Mouse (Mus musculus): Measurements from ENCODE around the gene Foxn1. TPM values are rescaled to one million over a fixed set of nuclear protein-coding genes. Genes with fewer than 3 reads are reported as not detected.

Gene Foxn1
- polyA plus RNA-seq, 1 experiment from 2014 or later = not detected

DNA sequence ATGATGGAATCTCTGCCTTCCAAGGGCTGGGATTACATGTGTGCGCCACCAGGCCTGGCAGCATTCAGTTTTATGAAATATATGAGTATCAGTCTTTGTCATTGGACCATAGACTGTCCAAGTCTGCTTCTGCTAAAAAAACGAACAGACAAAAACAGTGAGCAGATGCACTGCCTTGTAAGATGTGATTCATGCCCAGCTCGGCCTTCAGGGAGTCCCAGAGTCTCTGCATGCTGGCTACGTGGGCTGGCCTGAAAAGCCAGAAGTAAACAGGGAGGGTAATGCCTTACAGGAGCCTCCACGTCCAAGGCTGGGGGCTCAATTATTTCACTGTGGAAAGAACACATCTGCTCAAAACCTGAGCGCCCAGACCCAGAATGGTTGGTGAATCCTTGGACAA lies 26.5 kb upstream of the Foxn1 start:
- Histone ChIP-seq H3K27ac (ENCODE audit: low read depth) (no peak overlapping the region), H3K36me3 (ENCODE audit: insufficient read depth) (no peaks in the 10 kb centered on the region), H3K4me3 (ENCODE audit: low read depth, low read length) (no peak overlapping the region), H3K27me3 (ENCODE audit: insufficient read depth, low read length) (no peaks in the 10 kb centered on the region), H3K4me2 (no peak overlapping the region), H3K4me1 (ENCODE audit: insufficient read depth) (no peaks in the 10 kb centered on the region), H3K9me3 (ENCODE audit: low read depth, low read length) (no peaks in the 10 kb centered on the region), H3K9ac (no peak overlapping the region)
- DNase-seq (no peak), ATAC-seq (ENCODE audit: insufficient read depth) (no peak)
- 63% methylated on average over 6 of the region's 6 CpGs for WGBS
- TF ChIP-seq CTCF (IDR thresholded peaks at IDR 0.05; ENCODE audit: low read depth) = no peak

- no peak overlapping the region for H3K27ac ChIP-seq (ENCODE audit: low read depth)
- no peak for DNase-seq
- H3K4me2 ChIP-seq = no peak overlapping the region
- TF ChIP-seq CTCF (IDR thresholded peaks at IDR 0.05; ENCODE audit: low read depth) = no peak
- no peak for ATAC-seq (ENCODE audit: insufficient read depth)
- no peaks in the 10 kb centered on the region for H3K27me3 ChIP-seq (ENCODE audit: insufficient read depth, low read length)
- no peak overlapping the region for H3K9ac ChIP-seq
- H3K4me1 ChIP-seq (ENCODE audit: insufficient read depth) = no peaks in the 10 kb centered on the region
- H3K36me3 ChIP-seq (ENCODE audit: insufficient read depth) = no peaks in the 10 kb centered on the region
- WGBS = 75% methylated on average over 6 of the region's 6 CpGs
- no peaks in the 10 kb centered on the region for H3K9me3 ChIP-seq (ENCODE audit: low read depth, low read length)
- H3K4me3 ChIP-seq (ENCODE audit: low read depth, low read length) = no peak overlapping the region
These were observed 26.0 kb upstream of the Foxn1 start for GRCm38 (mm10) chr11:78412324-78412850.

- H3K4me2 ChIP-seq = no peak overlapping the region
- no peak for DNase-seq
- no peaks in the 10 kb centered on the region for H3K27me3 ChIP-seq (ENCODE audit: insufficient read depth, low read length)
- H3K4me3 ChIP-seq (ENCODE audit: low read depth, low read length) = no peak overlapping the region
- H3K9me3 ChIP-seq (ENCODE audit: low read depth, low read length) = no peaks in the 10 kb centered on the region
- H3K27ac ChIP-seq (ENCODE audit: low read depth) = no peak overlapping the region
- H3K9ac ChIP-seq = no peak overlapping the region
- 74% methylated on average over 11 of the region's 11 CpGs for WGBS
- H3K36me3 ChIP-seq (ENCODE audit: insufficient read depth) = no peaks in the 10 kb centered on the region
- ATAC-seq (ENCODE audit: insufficient read depth) = no peak
- TF ChIP-seq CTCF (IDR thresholded peaks at IDR 0.05; ENCODE audit: low read depth) = no peak
- no peaks in the 10 kb centered on the region for H3K4me1 ChIP-seq (ENCODE audit: insufficient read depth)
These were observed 25.4 kb upstream of the Foxn1 start for GRCm38 (mm10) chr11:78411606-78412323.

GRCm38 (mm10) chr11:78408256-78409240 lies 22.2 kb upstream of the Foxn1 start:
- peak overlapping the region; percentile 0; the same call in 1 of the 2 replicates for H3K27ac ChIP-seq (ENCODE audit: low read depth)
- no peaks in the 10 kb centered on the region for H3K27me3 ChIP-seq (ENCODE audit: insufficient read depth, low read length)
- DNase-seq (peak; percentile 22), ATAC-seq (ENCODE audit: insufficient read depth) (peak; percentile 49; the same call in 1 of the 2 replicates)
- no peak overlapping the region for H3K4me3 ChIP-seq (ENCODE audit: low read depth, low read length)
- no peaks in the 10 kb centered on the region for H3K36me3 ChIP-seq (ENCODE audit: insufficient read depth)
- no peak for TF ChIP-seq CTCF (IDR thresholded peaks at IDR 0.05; ENCODE audit: low read depth)
- no peak overlapping the region for H3K4me2 ChIP-seq
- no peaks in the 10 kb centered on the region for H3K4me1 ChIP-seq (ENCODE audit: insufficient read depth)
- 43% methylated on average over 9 of the region's 9 CpGs for WGBS
- no peaks in the 10 kb centered on the region for H3K9me3 ChIP-seq (ENCODE audit: low read depth, low read length)
- H3K9ac ChIP-seq = no peak overlapping the region

DNA sequence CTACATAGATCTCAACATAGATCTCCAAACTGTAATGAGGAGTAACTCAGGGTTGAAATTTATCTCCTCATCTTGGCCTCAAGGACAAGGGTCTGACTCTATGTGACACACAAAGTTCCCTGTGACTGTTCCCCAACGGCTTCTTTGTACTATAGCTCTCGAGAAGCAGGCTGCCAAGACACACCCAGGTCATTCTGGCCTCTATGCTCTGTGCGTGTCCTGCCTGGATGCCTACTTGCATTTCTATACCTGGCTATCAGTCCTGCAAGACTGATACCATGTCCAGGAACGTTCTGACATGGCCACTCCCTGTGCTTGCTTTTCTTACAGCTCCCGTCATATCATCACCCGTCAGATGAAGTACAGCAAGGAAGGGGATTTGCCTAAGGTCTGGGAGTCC lies 15.7 kb upstream of the Foxn1 start:
- Histone ChIP-seq H3K9ac (no peak overlapping the region), H3K4me1 (ENCODE audit: insufficient read depth) (no peaks in the 10 kb centered on the region), H3K9me3 (ENCODE audit: low read depth, low read length) (no peaks in the 10 kb centered on the region), H3K4me3 (ENCODE audit: low read depth, low read length) (no peak overlapping the region), H3K36me3 (ENCODE audit: insufficient read depth) (no peaks in the 10 kb centered on the region), H3K27ac (ENCODE audit: low read depth) (no peak overlapping the region), H3K4me2 (no peak overlapping the region), H3K27me3 (ENCODE audit: insufficient read depth, low read length) (no peaks in the 10 kb centered on the region)
- ATAC-seq (ENCODE audit: insufficient read depth) (no peak), DNase-seq (no peak)
- 66% methylated on average over 6 of the region's 6 CpGs for WGBS
- TF ChIP-seq CTCF (IDR thresholded peaks at IDR 0.05; ENCODE audit: low read depth) = no peak

DNA sequence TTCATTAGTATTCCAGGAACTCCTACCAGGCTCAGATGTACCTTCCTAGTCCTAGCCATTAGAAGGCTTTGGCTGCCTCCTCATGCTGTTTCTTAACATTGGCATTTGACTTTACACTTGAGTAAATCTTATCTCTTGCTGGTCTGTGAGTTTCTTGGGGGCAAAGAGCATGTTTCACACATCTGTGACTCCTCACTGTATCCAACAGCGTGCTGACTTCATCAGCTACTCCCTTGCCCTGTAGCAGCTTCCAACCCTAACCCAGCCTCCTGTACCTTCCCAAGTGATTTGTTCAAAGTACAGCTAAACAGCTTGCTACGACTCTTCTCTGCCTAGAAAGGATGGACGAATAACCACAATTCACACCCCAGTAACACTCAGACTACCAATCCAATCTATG lies 15.1 kb upstream of the Foxn1 start:
- WGBS = 65% methylated on average over 3 of the region's 3 CpGs
- DNase-seq (no peak), ATAC-seq (ENCODE audit: insufficient read depth) (no peak)
- H3K9me3 ChIP-seq (ENCODE audit: low read depth, low read length) = no peaks in the 10 kb centered on the region
- H3K4me3 ChIP-seq (ENCODE audit: low read depth, low read length) = no peak overlapping the region
- no peaks in the 10 kb centered on the region for H3K27me3 ChIP-seq (ENCODE audit: insufficient read depth, low read length)
- H3K9ac ChIP-seq = no peak overlapping the region
- no peaks in the 10 kb centered on the region for H3K4me1 ChIP-seq (ENCODE audit: insufficient read depth)
- TF ChIP-seq CTCF (IDR thresholded peaks at IDR 0.05; ENCODE audit: low read depth) = no peak
- no peaks in the 10 kb centered on the region for H3K36me3 ChIP-seq (ENCODE audit: insufficient read depth)
- H3K27ac ChIP-seq (ENCODE audit: low read depth) = no peak overlapping the region
- H3K4me2 ChIP-seq = no peak overlapping the region

DNA sequence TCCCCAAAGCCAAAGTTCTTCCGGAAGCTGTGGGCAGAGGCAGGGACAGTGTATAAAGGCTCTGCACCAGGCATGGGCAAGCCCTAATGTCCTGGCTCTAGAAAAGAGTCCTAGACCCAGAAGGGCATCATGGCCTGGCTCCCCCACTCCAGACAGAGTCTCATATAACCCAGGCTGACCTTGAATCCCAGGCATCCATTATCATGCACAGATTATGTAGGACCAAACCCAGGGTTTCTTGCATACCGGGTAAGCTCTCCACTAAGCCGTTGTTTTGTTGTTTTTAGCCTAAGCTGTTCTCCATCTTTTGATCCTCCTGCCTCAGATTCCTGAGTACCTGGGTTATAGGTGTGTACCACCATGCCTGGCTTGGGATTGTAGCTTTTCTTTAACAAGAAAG lies 14.6 kb upstream of the Foxn1 start:
- H3K9me3 ChIP-seq (ENCODE audit: low read depth, low read length) = no peaks in the 10 kb centered on the region
- H3K4me3 ChIP-seq (ENCODE audit: low read depth, low read length) = no peak overlapping the region
- DNase-seq = no peak
- H3K4me2 ChIP-seq = no peak overlapping the region
- H3K9ac ChIP-seq = no peak overlapping the region
- TF ChIP-seq CTCF (IDR thresholded peaks at IDR 0.05; ENCODE audit: low read depth) = no peak
- H3K27ac ChIP-seq (ENCODE audit: low read depth) = no peak overlapping the region
- H3K27me3 ChIP-seq (ENCODE audit: insufficient read depth, low read length) = no peaks in the 10 kb centered on the region
- no peaks in the 10 kb centered on the region for H3K36me3 ChIP-seq (ENCODE audit: insufficient read depth)
- H3K4me1 ChIP-seq (ENCODE audit: insufficient read depth) = no peaks in the 10 kb centered on the region
- no peak for ATAC-seq (ENCODE audit: insufficient read depth)
- whole genome bisulfite sequencing = 55% methylated on average over 3 of the region's 3 CpGs

All from lung, embryonic 14.5 days (tissue).